Mouse (Mus musculus): ENCODE measurements around the gene Ric8a. TPM values are rescaled to one million over a fixed set of nuclear protein-coding genes. Genes with fewer than 3 reads are reported as not detected.

Gene Ric8a
- polyA plus RNA-seq, 2 experiments: 70.3 to 74.0 TPM

DNA sequence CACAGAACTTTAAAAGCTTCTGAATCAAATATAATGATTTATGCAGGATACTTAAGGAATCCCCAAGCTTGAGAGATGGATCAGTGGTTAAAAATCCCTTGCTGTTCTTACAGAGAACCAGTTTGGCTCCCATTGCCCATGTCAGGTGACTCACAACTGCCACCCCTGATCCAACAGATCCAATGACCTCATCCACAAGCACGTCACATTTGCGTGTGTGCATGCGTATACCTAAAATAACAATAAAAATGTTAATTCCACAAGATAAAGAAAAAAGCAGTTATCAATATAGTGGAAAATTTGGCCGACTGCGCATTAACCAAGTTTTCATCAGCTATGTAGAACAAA, 35.5 kb upstream of the Ric8a start:
- ATAC-seq (ENCODE audit: low FRiP score, low read depth) (no peak), DNase-seq (ENCODE audit: low spot score) (no peak)
- peak overlapping the region; percentile 65 for H3K4me2 ChIP-seq (replicated peaks; ENCODE audit: low read depth, low read length, severe bottlenecking)
- H3K9me3 ChIP-seq (ENCODE audit: control insufficient read depth, low read length): no peaks in the 10 kb centered on the region
- 47% methylated on average over 5 of the region's 5 CpGs for WGBS
- H3K27ac ChIP-seq (replicated peaks; ENCODE audit: low read depth, low read length): no peak overlapping the region
- no peaks in the 10 kb centered on the region for H3K27me3 ChIP-seq (ENCODE audit: control insufficient read depth, insufficient read depth, low read length)
- 0 out of 2 replicates have a peak, but pooled peaks cover 2% of the 10 kb centered on the region for H3K36me3 ChIP-seq (ENCODE audit: control insufficient read depth, insufficient read depth, low read length)
- TF ChIP-seq POLR2A (IDR thresholded peaks at IDR 0.05; ENCODE audit: borderline replicate concordance, extremely low read depth, insufficient read depth, insufficient read length): no peak
- no peaks in the 10 kb centered on the region for H3K4me1 ChIP-seq (ENCODE audit: control insufficient read depth, insufficient read depth, low read length)
- H3K9ac ChIP-seq (ENCODE audit: low read depth, low read length, severe bottlenecking): peak overlapping the region; percentile 57
- peak overlapping the region; percentile 45 for H3K4me3 ChIP-seq (replicated peaks; ENCODE audit: low read length)

DNA sequence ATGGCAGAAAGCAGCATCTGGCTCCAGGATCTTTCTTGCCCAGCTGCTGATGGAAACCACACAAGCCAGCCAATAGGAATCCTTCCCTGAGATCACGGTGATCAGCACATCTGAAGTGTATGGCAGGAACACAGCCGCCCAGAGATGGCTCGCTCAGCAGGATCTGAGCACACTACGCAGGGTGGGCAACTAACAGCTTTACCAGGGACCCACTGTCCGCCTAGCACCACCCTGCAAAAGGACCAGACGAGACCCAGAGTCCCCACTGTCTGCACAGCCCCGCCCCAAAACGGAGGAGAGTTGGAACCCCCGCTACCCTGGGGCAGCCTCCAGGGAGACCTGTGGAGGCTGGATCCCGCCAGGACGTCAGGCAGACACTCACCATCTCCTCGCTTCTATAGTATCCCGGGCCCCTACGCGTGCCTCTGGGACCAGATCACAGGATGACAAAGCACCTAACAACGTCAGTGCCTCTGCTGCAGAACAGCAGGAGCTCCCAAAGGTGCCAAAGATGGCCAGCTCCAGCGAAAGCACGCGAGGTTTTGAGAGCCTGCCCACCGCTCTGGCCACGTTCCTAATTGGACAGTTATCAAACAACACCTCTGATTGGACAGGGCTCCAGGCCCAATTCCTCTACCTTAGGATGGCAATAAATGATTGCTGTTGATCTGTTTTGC, 35.0 kb upstream of the Ric8a start, which contains the start of gene Zfp941:
Gene Zfp941 (minus strand): TSS at position 526 of the 677 bp plus-strand sequence.
- Histone ChIP-seq H3K27me3 (ENCODE audit: control insufficient read depth, insufficient read depth, low read length) (no peaks in the 10 kb centered on the region), H3K27ac (replicated peaks; ENCODE audit: low read depth, low read length) (no peak within 1 kb of the TSS), H3K4me2 (replicated peaks; ENCODE audit: low read depth, low read length, severe bottlenecking) (peak within 1 kb of the TSS; percentile 65), H3K9me3 (ENCODE audit: control insufficient read depth, low read length) (no peaks in the 10 kb centered on the region), H3K9ac (ENCODE audit: low read depth, low read length, severe bottlenecking) (peak within 1 kb of the TSS; percentile 57), H3K4me1 (ENCODE audit: control insufficient read depth, insufficient read depth, low read length) (no peaks in the 10 kb centered on the region), H3K36me3 (ENCODE audit: control insufficient read depth, insufficient read depth, low read length) (0 out of 2 replicates have a peak, but pooled peaks cover 2% of the 10 kb centered on the region), H3K4me3 (replicated peaks; ENCODE audit: low read length) (peak within 1 kb of the TSS; percentile 45)
- no peak for TF ChIP-seq POLR2A (IDR thresholded peaks at IDR 0.05; ENCODE audit: borderline replicate concordance, extremely low read depth, insufficient read depth, insufficient read length)
- WGBS: 2% methylated on average over 21 of the region's 21 CpGs
- DNase-seq (ENCODE audit: low spot score) (peak; percentile 49), ATAC-seq (ENCODE audit: low FRiP score, low read depth) (peak; percentile 78)

- no peak for DNase-seq (ENCODE audit: low spot score)
- Histone ChIP-seq H3K4me1 (ENCODE audit: control insufficient read depth, insufficient read depth, low read length) (no peaks in the 10 kb centered on the region), H3K4me2 (replicated peaks; ENCODE audit: low read depth, low read length, severe bottlenecking) (no peak overlapping the region), H3K27me3 (ENCODE audit: control insufficient read depth, insufficient read depth, low read length) (no peaks in the 10 kb centered on the region), H3K9me3 (ENCODE audit: control insufficient read depth, low read length) (no peaks in the 10 kb centered on the region), H3K4me3 (replicated peaks; ENCODE audit: low read length) (no peak overlapping the region), H3K27ac (replicated peaks; ENCODE audit: low read depth, low read length) (no peak overlapping the region), H3K9ac (ENCODE audit: low read depth, low read length, severe bottlenecking) (no peak overlapping the region), H3K36me3 (ENCODE audit: control insufficient read depth, insufficient read depth, low read length) (no peaks in the 10 kb centered on the region)
- TF ChIP-seq POLR2A (IDR thresholded peaks at IDR 0.05; ENCODE audit: borderline replicate concordance, extremely low read depth, insufficient read depth, insufficient read length): no peak
- ATAC-seq (ENCODE audit: low FRiP score, low read depth): no peak
- 89% methylated on average over 4 of the region's 4 CpGs for WGBS
Observed at GRCm38 (mm10) chr7:140822731-140823130, 34.0 kb upstream of the Ric8a start.

- H3K27me3 ChIP-seq (ENCODE audit: control insufficient read depth, insufficient read depth, low read length): no peaks in the 10 kb centered on the region
- no peak for ATAC-seq (ENCODE audit: low FRiP score, low read depth)
Observed at GRCm38 (mm10) chr7:140828171-140828881, 28.4 kb upstream of the Ric8a start.

DNA sequence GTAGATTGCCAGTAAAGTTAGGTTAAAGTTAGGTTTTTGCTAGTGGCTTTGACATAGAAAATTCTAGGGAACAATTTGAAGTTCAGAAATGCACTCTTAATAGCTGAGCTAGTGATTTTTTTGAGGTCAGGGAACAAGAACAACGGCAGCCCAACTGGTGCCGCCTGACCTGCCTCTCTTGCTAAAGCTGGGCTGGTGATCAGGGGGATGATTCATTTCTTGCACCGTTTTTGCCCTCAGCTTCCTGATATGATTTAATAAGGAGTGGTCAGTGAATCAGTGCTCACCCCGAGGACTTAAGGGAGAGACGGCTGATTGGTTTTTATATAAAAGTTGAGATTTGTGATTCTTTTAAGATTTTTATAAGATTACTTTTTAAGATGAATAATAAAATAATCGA, 25.3 kb upstream of the Ric8a start:
- Histone ChIP-seq H3K4me2 (replicated peaks; ENCODE audit: low read depth, low read length, severe bottlenecking) (no peak overlapping the region), H3K4me1 (ENCODE audit: control insufficient read depth, insufficient read depth, low read length) (no peaks in the 10 kb centered on the region), H3K36me3 (ENCODE audit: control insufficient read depth, insufficient read depth, low read length) (no peaks in the 10 kb centered on the region), H3K27ac (replicated peaks; ENCODE audit: low read depth, low read length) (no peak overlapping the region), H3K9ac (ENCODE audit: low read depth, low read length, severe bottlenecking) (no peak overlapping the region), H3K4me3 (replicated peaks; ENCODE audit: low read length) (no peak overlapping the region), H3K27me3 (ENCODE audit: control insufficient read depth, insufficient read depth, low read length) (no peaks in the 10 kb centered on the region), H3K9me3 (ENCODE audit: control insufficient read depth, low read length) (no peaks in the 10 kb centered on the region)
- TF ChIP-seq POLR2A (IDR thresholded peaks at IDR 0.05; ENCODE audit: borderline replicate concordance, extremely low read depth, insufficient read depth, insufficient read length): no peak
- WGBS: 63% methylated on average over 6 of the region's 6 CpGs
- ATAC-seq (ENCODE audit: low FRiP score, low read depth): no peak
- DNase-seq (ENCODE audit: low spot score): no peak

More at GRCm38 (mm10) chr7:140828171-140828881, 28.4 kb upstream of the Ric8a start:
- Histone ChIP-seq H3K4me1 (ENCODE audit: control insufficient read depth, insufficient read depth, low read length) (no peaks in the 10 kb centered on the region), H3K9ac (ENCODE audit: low read depth, low read length, severe bottlenecking) (no peak overlapping the region), H3K27ac (replicated peaks; ENCODE audit: low read depth, low read length) (no peak overlapping the region), H3K4me2 (replicated peaks; ENCODE audit: low read depth, low read length, severe bottlenecking) (no peak overlapping the region), H3K36me3 (ENCODE audit: control insufficient read depth, insufficient read depth, low read length) (no peaks in the 10 kb centered on the region), H3K4me3 (replicated peaks; ENCODE audit: low read length) (no peak overlapping the region), H3K9me3 (ENCODE audit: control insufficient read depth, low read length) (no peaks in the 10 kb centered on the region)
- WGBS: 34% methylated on average over 8 of the region's 8 CpGs
- TF ChIP-seq POLR2A (IDR thresholded peaks at IDR 0.05; ENCODE audit: borderline replicate concordance, extremely low read depth, insufficient read depth, insufficient read length): no peak
- DNase-seq (ENCODE audit: low spot score): peak; percentile 36

Data from limb, embryonic 14.5 days (tissue).